Mouse (Mus musculus) skeletal muscle tissue, adult 2 months (tissue): Measurements from ENCODE around the gene Nup62cl.

Experiments
- DNase-seq: peaks from one replicate; pipeline ENCODE4 v3.0.0-alpha.2; 2012; ENCODE audit warnings: low read depth, low spot score

Nup62cl gene

DNA sequence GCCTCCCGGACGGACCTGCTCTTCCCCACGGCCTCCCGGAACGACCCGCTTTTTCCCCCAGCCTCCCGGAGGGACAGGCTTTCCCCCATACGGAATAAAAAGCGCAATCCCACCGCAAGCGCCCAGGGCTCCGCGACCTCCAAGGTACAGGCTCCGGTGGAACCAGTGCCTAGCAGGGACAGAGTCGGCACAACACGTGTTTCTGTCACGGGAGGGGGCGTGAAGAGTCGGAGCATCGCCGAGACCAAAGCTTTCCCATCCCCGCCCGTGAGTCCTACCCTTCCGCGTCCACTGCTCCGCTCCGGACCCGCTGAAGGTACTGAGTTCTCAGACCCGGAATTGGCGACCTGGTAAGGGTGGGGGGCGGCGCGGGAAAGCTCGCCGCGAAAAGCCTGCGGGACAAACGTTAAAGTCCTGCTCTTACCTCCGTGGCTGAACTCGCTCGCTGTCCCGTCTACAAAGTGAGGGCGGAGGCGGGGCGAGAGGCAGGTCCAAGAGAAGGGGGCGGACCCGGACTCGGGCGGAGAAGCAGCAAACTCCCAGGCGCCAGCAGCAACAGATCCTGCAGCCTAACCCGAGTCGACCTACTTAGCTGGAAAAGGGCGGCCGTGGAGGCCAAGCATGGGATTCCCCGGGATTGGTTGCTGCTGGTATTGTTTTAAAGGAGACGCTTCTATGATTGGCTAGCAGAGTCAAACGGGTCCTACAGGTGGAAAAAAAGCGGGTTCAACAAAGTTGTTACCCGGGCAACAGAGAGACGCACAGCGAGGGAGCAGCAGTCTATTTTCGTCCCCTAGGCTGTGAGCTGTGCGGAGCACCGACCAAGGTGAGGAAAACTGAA lies at the start of gene Nup62cl, which contains the start of gene Pih1h3b:
TSS of gene Nup62cl (minus strand) at position 578 of the 841 bp plus-strand sequence.
TSS of gene Pih1h3b (plus strand) at position 745 of the 841 bp plus-strand sequence.
- peak; percentile 11 for DNase-seq

DNA sequence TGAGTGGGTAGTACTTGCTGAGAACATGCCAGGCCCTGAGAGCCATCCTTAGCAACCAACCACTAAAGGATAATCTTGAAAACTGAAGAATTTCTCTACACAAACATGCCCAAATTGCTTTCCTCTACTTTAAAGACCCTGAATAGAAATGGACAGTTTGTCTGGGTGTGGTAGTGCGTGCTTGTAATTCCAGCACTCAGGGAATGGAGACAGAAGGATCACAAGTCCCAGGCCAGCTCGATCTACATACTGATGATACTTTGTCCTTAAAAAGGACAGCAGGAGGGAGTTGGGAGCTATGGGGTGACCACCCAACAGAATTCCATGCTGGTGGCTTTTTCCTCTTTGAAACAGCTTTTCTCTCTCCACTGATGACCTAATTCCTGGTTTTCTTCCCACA lies 31.6 kb upstream of the Nup62cl start:
- no peak for DNase-seq

DNA sequence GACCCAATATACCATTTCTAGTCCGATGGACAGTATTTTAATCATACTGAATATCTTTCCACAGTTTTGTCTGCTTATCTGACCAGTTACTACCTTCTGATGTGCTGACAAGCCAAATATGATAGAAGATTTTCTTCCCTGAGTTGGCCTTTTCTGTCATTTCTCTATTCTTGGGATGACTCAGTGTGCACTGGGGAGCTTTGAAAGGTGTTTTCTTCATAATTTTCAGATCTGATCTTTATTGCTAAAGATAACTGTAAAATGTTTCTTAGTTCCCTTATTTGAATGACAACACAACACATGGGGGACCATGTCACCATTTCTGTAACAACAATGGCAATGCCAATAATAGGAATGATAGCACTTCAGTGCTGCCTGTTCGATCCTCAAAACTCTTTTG lies 20.0 kb upstream of the Nup62cl start:
- DNase-seq = no peak

DNA sequence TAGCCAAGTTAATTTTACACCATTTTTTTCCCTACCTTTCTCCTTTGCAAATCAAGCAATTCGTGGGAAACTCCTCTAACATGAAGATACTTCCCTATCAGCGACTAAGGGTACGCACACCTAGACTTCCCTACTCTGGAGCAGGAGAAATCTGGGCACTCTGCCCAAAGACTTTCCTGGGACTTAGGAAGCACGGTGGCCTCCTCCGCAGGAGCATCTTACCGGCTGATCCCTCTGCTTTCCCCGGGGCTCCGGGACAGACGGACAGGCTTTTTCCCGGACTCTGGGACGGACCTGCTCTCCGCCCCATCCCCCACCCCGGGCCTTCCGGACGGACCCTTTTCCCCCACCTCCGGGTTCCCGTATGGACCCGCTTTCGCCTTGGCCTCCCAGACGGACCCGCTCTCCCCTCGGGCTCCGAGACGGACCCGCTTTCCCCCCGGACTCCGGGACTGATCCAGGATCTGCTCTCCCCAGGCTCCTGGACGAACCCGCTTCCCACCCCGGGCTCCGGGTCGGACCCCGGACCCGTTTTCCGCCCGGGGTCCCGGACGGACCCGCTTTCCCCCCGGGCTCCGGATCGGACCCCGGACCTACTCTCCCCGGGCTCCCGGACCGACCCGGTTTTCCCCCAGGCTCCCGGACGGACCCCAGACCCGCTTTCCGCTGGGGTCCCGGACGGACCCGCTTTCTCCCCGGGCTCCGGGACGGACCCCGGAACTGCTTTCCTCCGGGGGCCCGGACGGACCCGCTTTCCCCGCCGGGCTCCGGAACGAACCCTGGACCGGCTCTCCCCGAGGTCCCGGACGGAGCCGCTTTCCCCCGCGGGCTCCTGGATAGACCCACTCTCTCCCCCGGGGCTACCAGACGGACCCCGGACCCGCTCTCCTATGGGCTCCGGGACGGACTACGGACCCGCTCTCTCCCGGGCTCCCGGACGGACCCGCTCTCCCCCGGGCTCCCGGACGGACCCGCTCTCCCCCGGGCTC lies 1.3 kb downstream of the Nup62cl start:
- DNase-seq = no peak

DNA sequence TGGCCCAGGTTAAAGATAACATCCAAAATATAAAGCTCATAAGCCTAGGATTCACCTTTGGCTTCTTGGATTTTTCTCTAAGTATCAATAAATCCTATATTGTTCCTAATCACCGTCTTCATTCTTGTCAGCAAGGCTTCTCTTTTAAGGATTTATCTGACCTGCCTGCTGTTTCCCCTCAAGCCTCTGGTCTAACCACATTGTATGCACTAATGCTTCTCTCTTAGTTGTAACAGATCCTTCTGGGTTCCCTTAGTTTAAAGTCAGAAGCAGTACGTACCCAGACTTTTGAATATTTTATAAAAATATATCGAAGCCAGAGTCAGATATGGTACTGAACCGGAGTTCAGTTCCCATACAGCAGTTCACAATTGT lies 63.8 kb downstream of the Nup62cl start:
- DNase-seq = no peak

DNA sequence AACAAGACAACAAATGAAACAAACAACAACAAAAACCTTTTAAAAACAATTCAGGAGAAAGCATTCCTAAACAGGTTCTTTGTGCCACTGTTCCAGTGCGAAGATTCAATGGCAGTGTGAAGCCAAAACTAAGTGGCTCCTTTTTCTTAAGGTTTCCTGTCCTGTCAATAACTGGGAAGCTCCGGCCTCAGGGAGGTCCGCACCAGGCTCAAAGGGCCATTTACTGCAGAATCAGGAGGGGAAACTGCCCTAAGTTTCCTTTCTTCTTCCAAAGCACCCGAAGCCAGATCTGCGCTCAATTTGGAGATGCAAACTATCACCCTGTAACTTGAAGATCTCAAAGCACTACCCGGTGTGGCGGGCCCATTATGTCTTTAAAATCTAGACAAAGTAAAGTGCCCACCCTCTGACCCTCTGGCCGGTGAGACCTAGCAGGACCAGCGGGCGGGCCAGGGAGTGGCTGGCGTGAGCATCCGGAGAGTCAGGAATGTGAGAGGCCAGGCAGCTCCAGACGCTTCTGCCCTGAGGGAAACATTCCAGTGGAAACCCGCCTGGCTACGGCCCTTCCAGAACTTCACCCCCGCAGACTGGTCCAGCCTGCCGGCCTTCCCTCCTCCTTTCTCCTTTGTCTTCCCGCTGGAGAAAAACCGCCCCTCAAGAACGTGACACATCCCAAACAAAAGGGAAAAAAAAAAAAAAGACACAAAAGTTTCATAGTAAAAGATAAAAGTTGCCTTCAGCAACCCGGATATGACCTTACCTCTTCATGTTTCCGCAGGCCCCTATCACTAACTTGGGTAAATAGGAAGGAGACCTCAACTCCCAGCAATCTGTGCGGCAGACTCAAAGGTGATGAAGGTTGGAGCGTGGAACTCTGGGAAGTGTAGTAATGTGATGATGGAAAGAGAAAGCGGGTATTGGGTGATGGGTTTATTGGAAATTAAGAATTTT lies 64.5 kb downstream of the Nup62cl start, which contains the start of gene Rbm41:
TSS of gene Rbm41 (minus strand) at position 856 of the 951 bp plus-strand sequence.
- peak; percentile 35 for DNase-seq

DNA sequence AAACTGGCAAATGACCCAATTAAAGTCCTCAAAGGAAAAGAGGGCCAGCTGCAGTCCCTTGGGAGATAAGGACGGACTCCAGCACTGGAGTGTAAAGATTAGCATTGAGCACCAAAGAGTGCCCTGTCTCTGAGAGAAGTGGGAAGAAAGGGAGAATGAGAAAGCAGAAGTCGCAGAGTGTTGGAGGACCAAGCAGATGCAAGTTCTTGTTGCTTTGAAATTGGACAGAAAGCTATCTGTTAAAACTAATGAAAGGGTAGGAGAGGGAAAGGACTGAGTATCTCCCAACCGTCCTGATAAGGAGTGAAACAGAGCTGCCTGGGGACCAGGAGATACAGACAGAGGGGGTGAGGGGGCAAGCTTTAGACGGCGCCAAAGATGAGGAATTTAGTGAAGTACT lies 80.4 kb downstream of the Nup62cl start:
- DNase-seq = no peak
